Mouse (Mus musculus): Measurements from ENCODE around the gene Tmem151a.

DNA sequence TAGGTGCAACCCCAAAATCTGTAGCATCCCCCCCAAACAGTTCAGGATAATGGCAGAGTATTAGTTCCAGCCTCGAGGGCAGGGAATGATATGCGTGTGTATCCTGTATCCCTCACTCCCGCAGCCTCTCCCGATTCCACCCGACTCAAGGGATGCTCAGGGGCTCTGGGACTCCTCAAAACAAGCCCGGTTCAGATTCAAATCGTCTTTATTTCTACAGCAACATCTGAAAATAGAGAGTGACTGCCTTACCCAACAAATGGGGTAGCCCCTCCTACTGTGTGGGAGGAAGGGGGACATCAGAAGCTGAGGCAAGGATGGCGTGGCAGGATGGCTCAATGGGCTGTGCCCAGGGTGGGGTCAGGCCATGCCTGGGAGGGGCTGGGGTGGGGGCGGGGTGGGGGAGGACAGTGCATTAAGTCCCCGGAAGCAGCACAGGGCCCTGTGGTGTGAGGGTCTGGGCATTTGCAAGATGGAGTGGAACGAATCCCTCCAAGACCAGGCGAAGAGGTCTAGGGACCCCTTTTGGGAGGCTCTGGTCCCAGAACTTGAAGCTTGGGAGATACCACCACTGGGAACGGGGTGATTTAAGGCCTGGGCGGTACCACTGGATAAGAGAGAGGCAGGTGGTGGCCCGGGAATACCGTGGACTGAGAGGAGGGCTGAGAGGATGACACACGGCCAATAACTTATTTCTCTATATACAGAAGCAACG lies 22.4 kb upstream of the Tmem151a start:
- no peak for TF ChIP-seq GATA1 (IDR thresholded peaks at IDR 0.05; ENCODE audit: borderline replicate concordance, low read length)
- TF ChIP-seq FLI1 (IDR thresholded peaks at IDR 0.05; ENCODE audit: low read length) = no peak
